Mouse (Mus musculus) kidney, adult 11 months (tissue): Measurements from ENCODE around the gene Marf1.
"Not testable (repeated sequence)": the region's sequence is repeated elsewhere in the genome, so short reads cannot be mapped to it uniquely, and the experiment has no call there.

Experiments
- DNase-seq: peaks from one replicate; pipeline ENCODE4 v3.0.0; 2022

Marf1 gene

GRCm38 (mm10) chr16:14162988-14163416 lies at the start of gene Marf1, which contains the start of gene Nde1:
Gene Marf1, minus strand, starts transcription at chr16:14163351.
Gene Nde1, plus strand, starts transcription at chr16:14163275.
- DNase-seq, result peak; percentile 91

GRCm38 (mm10) chr16:14198798-14199197 lies 35.6 kb upstream of the Marf1 start:
- DNase-seq, result no peak

GRCm38 (mm10) chr16:14195427-14195826 lies 32.3 kb upstream of the Marf1 start:
- DNase-seq, result peak; percentile 30

GRCm38 (mm10) chr16:14194164-14194950 lies 31.2 kb upstream of the Marf1 start:
- no peak for DNase-seq

- DNase-seq, result no peak
These were observed 22.4 kb upstream of the Marf1 start for GRCm38 (mm10) chr16:14185516-14185915.

- DNase-seq, result no peak
These were observed 20.7 kb upstream of the Marf1 start for GRCm38 (mm10) chr16:14183856-14184255.

- DNase-seq, result peak; percentile 14
These were observed 19.2 kb upstream of the Marf1 start for GRCm38 (mm10) chr16:14182360-14182759.

- no peak for DNase-seq
These were observed 17.1 kb upstream of the Marf1 start for GRCm38 (mm10) chr16:14180163-14180733.

GRCm38 (mm10) chr16:14178041-14178440 lies 14.9 kb upstream of the Marf1 start:
- DNase-seq, result no peak

- DNase-seq, result no peak
These were observed 6.6 kb upstream of the Marf1 start for GRCm38 (mm10) chr16:14169706-14170105.

GRCm38 (mm10) chr16:14166490-14166889 lies 3.3 kb upstream of the Marf1 start:
- DNase-seq, result no peak

GRCm38 (mm10) chr16:14163731-14164130 lies 580 bp upstream of the Marf1 start:
- no peak for DNase-seq

- no peak for DNase-seq
These were observed 2.2 kb downstream of the Marf1 start for GRCm38 (mm10) chr16:14160941-14161340.

- DNase-seq, result peak; percentile 81
These were observed 3.4 kb downstream of the Marf1 start for GRCm38 (mm10) chr16:14159746-14160131.

GRCm38 (mm10) chr16:14158936-14159745 lies 4.0 kb downstream of the Marf1 start:
- DNase-seq, result peak; percentile 99

GRCm38 (mm10) chr16:14158536-14158935 lies 4.6 kb downstream of the Marf1 start:
- DNase-seq, result no peak

- no peak for DNase-seq
These were observed 6.8 kb downstream of the Marf1 start for GRCm38 (mm10) chr16:14156312-14156711.

GRCm38 (mm10) chr16:14155638-14156037 lies 7.5 kb downstream of the Marf1 start:
- DNase-seq, result not testable (repeated sequence)

GRCm38 (mm10) chr16:14151718-14152117 lies 11.4 kb downstream of the Marf1 start:
- DNase-seq, result no peak

- DNase-seq, result no peak
These were observed 15.4 kb downstream of the Marf1 start for GRCm38 (mm10) chr16:14147712-14148111.

- no peak for DNase-seq
These were observed 19.9 kb downstream of the Marf1 start for GRCm38 (mm10) chr16:14143298-14143697.

GRCm38 (mm10) chr16:14139106-14139505 lies 24.0 kb downstream of the Marf1 start:
- no peak for DNase-seq

GRCm38 (mm10) chr16:14137976-14138561 lies 25.1 kb downstream of the Marf1 start:
- DNase-seq, result no peak
